In the genomic region with DNA sequence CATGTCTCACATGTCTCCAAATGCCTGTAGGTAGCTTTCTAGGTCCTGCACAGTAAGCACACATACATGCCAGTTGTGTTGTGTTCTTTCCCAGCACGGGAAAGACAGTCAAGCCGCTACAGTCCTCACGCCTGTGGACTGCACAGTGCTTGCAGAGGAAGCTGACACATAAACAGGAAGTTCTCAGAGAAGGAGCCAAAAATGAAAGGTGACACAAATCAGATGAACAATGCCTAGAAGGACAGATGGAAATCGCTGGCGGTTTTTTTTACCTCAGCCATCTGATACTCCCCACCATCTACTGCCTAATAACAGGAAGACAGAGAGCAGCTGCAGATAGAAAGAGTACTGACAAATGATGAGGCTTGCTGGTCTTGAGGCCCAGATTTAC, we compare ENCODE assay signal across 8 mouse cellular contexts. TPM values are rescaled to one million over a fixed set of nuclear protein-coding genes. Genes with fewer than 3 reads are reported as not detected.
DNase-seq lines count a peak whose midpoint lies in the region; ATAC-seq lines count a peak whose summit lies in the region.

A gene (minus strand): TSS at position 151 of the 391 bp plus-strand sequence.

- no peaks in the 10 kb centered on the region for H3K27me3 ChIP-seq in forebrain, embryonic 11.5 days (ENCODE audit: control insufficient read depth, insufficient read depth, low read length)
- no peaks in the 10 kb centered on the region for H3K27me3 ChIP-seq in lung, embryonic 15.5 days

- peak within 1 kb of the TSS; percentile 93 for H3K4me3 ChIP-seq in forebrain, embryonic 11.5 days (ENCODE audit: low read depth, low read length)
- peak within 1 kb of the TSS; percentile 93 for H3K4me3 ChIP-seq in lung, embryonic 15.5 days

- peak within 1 kb of the TSS; percentile 96 for H3K9ac ChIP-seq in forebrain, embryonic 11.5 days (ENCODE audit: low read length)
- H3K9ac ChIP-seq in lung, embryonic 15.5 days = peak within 1 kb of the TSS; percentile 59

- H3K4me2 ChIP-seq in forebrain, embryonic 11.5 days (ENCODE audit: low read depth, low read length, severe bottlenecking) = peak within 1 kb of the TSS; percentile 86
- H3K4me2 ChIP-seq in lung, embryonic 15.5 days = peak within 1 kb of the TSS; percentile 76

- intact Hi-C loops in heart, postnatal 25 days (cut with DNase I) = no loop called here

- H3K4me1 ChIP-seq in forebrain, embryonic 11.5 days (replicated peaks; ENCODE audit: control insufficient read depth, insufficient read depth, low read length) = peaks cover 2% of the 10 kb centered on the region; the same call in 1 of the 2 replicates
- peaks cover 20% of the 10 kb centered on the region for H3K4me1 ChIP-seq in lung, embryonic 15.5 days

- WGBS in forebrain, embryonic 11.5 days = 64% methylated on average over 5 of the region's 5 CpGs
- WGBS in lung, embryonic 15.5 days = 21% methylated on average over 5 of the region's 5 CpGs

- no peak for ATAC-seq in forebrain, embryonic 11.5 days (replicated peaks; ENCODE audit: low FRiP score)
- ATAC-seq in lung, embryonic 15.5 days (ENCODE audit: borderline replicate concordance, extremely low read depth, low FRiP score, low TSS enrichment) = 0 out of 2 replicates have a peak, but pooled peaks have one; percentile 24
- ATAC-seq in neutrophil, adult 5-6 weeks (ENCODE audit: extremely low read depth, insufficient number of reproducible peaks, low FRiP score, poor library complexity, severe bottlenecking) = peak; percentile 38

- no peaks in the 10 kb centered on the region for H3K36me3 ChIP-seq in forebrain, embryonic 11.5 days (ENCODE audit: control insufficient read depth, insufficient read depth, low read length)
- H3K36me3 ChIP-seq in lung, embryonic 15.5 days = no peaks in the 10 kb centered on the region

- peak; percentile 72 to 76 for DNase-seq in B cell, adult 2 months
- peak; percentile 37 for DNase-seq in adrenal gland, postnatal 10 days
- no peak for DNase-seq in forebrain, embryonic 11.5 days (ENCODE audit: low spot score)
- peak; percentile 24 for DNase-seq in heart, postnatal 25 days (ENCODE audit: low spot score)
- peak in 1 of 2 experiments; percentile 49 for DNase-seq in layer of hippocampus, adult 18-20 months (ENCODE audit: low spot score in 2 of 2)
- no peak for DNase-seq in ovary, adult 18-20 months (ENCODE audit: low spot score)

- no peaks in the 10 kb centered on the region for H3K9me3 ChIP-seq in forebrain, embryonic 11.5 days (ENCODE audit: control insufficient read depth, low read length)
- H3K9me3 ChIP-seq in lung, embryonic 15.5 days = no peaks in the 10 kb centered on the region

- H3K27ac ChIP-seq in forebrain, embryonic 11.5 days (ENCODE audit: low read depth, low read length) = no peak within 1 kb of the TSS
- peak within 1 kb of the TSS; percentile 99 for H3K27ac ChIP-seq in lung, embryonic 15.5 days

RNA-seq across cellular contexts. Expression of the gene that starts here (rescaled TPM):
- total RNA-seq in adrenal gland, postnatal 10 days (2021) = 10 to 100 TPM; 81.8 to 95.3 TPM
- 10.9 and 11.8 TPM in 2 replicates for polyA plus RNA-seq in forebrain, embryonic 11.5 days (2014; fragmentation: Nextera tagmentation; extraction: Ambion mirVana)
- total RNA-seq in heart, postnatal 25 days (2021) = 10 to 100 TPM; 59.6 to 75.5 TPM
- total RNA-seq in layer of hippocampus, adult 18-20 months (2021) = 10 to 100 TPM; 70.1 to 80.2 TPM
- 22.9 and 23.4 TPM in 2 replicates for polyA plus RNA-seq in lung, embryonic 15.5 days (2015; fragmentation: Nextera tagmentation; extraction: Ambion mirVana)
- 108 and 135 TPM in 2 replicates for total RNA-seq in neutrophil, adult 5-6 weeks (2017)

Comparison
In these comparisons a context has a peak if more than half of its experiments do, and no peak if none do; other contexts are left out.
1. DNase-seq: peak in B cell, adult 2 months (2 of 2), adrenal gland, postnatal 10 days (single experiment) and heart, postnatal 25 days (single experiment); none in forebrain, embryonic 11.5 days (single experiment) and ovary, adult 18-20 months (single experiment).